Mouse (Mus musculus): Measurements from ENCODE around the gene Oprd1. TPM values are rescaled to one million over a fixed set of nuclear protein-coding genes. Genes with fewer than 3 reads are reported as not detected.

Oprd1 gene
- polyA plus RNA-seq (2015; fragmentation: Nextera tagmentation; extraction: Ambion mirVana), result not detected in 2 replicates

GRCm38 (mm10) chr4:132144080-132144841, at the start of gene Oprd1:
Gene Oprd1, minus strand, starts transcription at chr4:132144486.
- 2% methylated on average over 40 of the region's 89 CpGs for WGBS (ENCODE audit: insufficient replicate concordance)
- H3K9me3 ChIP-seq (ENCODE audit: low read length), result no peaks in the 10 kb centered on the region
- no peak within 1 kb of the TSS for H3K9ac ChIP-seq (replicated peaks)
- no peaks in the 10 kb centered on the region for H3K36me3 ChIP-seq (replicated peaks; ENCODE audit: insufficient read depth, low read length)
- TF ChIP-seq CTCF (IDR thresholded peaks at IDR 0.05; ENCODE audit: low read depth) (no peak), EP300 (IDR thresholded peaks at IDR 0.05; ENCODE audit: low read depth) (no peak)
- ATAC-seq (no peak), DNase-seq (no peak)
- H3K27me3 ChIP-seq (ENCODE audit: insufficient read depth, low read length), result peaks cover 34% of the 10 kb centered on the region
- H3K4me3 ChIP-seq (ENCODE audit: low read depth, low read length), result peak within 1 kb of the TSS; percentile 30
- H3K4me2 ChIP-seq (ENCODE audit: low read depth, low read length), result peak within 1 kb of the TSS; percentile 58
- H3K27ac ChIP-seq (ENCODE audit: low read depth), result no peak within 1 kb of the TSS
- H3K4me1 ChIP-seq (ENCODE audit: insufficient read depth), result no peaks in the 10 kb centered on the region

DNA sequence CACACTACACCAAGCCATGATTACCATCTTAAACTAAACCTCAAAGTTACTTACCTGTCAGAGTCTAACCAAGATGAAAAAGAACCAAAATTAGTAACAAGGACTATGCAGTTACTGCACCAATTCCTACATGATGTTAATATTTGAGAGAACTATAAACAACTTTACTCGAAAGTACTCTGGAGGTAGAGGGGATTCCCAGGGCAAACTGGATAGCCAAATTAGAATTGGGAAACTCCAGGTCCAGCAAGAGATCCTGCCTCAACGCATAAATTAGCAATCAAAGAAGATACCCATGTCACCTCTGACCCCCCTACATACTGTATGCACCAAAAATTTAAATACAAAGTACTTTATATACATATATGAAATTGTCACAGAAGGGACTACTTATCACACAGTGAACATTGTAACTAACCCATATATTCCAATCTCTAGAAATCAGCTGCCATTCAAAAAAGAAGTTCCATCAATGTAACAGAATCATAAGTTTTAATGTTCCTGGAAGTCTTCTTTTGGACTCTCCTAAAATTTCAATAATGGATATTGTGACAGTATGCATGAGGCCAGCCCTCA, 43.6 kb upstream of the Oprd1 start:
- ATAC-seq (no peak), DNase-seq (no peak)
- no peaks in the 10 kb centered on the region for H3K4me1 ChIP-seq (ENCODE audit: insufficient read depth)
- no peak overlapping the region for H3K27ac ChIP-seq (ENCODE audit: low read depth)
- no peaks in the 10 kb centered on the region for H3K9me3 ChIP-seq (ENCODE audit: low read length)
- TF ChIP-seq CTCF (IDR thresholded peaks at IDR 0.05; ENCODE audit: low read depth), result no peak
- TF ChIP-seq EP300 (IDR thresholded peaks at IDR 0.05; ENCODE audit: low read depth), result no peak
- H3K9ac ChIP-seq (replicated peaks), result no peak overlapping the region
- peaks cover 41% of the 10 kb centered on the region for H3K36me3 ChIP-seq (replicated peaks; ENCODE audit: insufficient read depth, low read length)
- H3K27me3 ChIP-seq (ENCODE audit: insufficient read depth, low read length), result no peaks in the 10 kb centered on the region
- no peak overlapping the region for H3K4me2 ChIP-seq (ENCODE audit: low read depth, low read length)
- 81% methylated on average over 2 of the region's 2 CpGs for WGBS (ENCODE audit: insufficient replicate concordance)
- H3K4me3 ChIP-seq (ENCODE audit: low read depth, low read length), result no peak overlapping the region

DNA sequence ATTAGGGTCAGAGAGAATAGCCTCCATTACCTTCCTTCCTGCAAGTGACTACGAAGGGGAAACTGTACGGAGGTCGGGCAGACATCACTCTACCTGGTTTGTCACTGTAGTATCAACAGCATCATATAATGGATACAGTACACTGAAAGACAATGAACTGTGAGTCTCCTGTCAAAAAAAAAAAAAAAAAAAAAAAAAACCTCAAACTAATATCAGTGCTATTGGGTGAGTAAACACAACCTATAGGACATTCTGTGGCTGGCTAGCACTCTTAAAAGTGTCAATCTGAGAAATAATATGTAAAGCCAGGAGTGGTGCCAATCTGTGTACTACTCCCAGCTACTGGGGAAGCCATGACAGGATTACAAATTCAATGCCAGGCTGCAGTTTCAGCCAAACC, 38.9 kb upstream of the Oprd1 start:
- WGBS (ENCODE audit: insufficient replicate concordance), result 81% methylated on average over 3 of the region's 3 CpGs
- DNase-seq, result no peak
- H3K36me3 ChIP-seq (replicated peaks; ENCODE audit: insufficient read depth, low read length), result peaks cover 28% of the 10 kb centered on the region

GRCm38 (mm10) chr4:132181721-132182658, 37.7 kb upstream of the Oprd1 start:
- TF ChIP-seq EP300 (IDR thresholded peaks at IDR 0.05; ENCODE audit: low read depth) (no peak), CTCF (IDR thresholded peaks at IDR 0.05; ENCODE audit: low read depth) (peak; percentile 31; the same call in 1 of the 2 replicates)
- no peaks in the 10 kb centered on the region for H3K4me1 ChIP-seq (ENCODE audit: insufficient read depth)
- ATAC-seq (no peak), DNase-seq (no peak)
- no peaks in the 10 kb centered on the region for H3K27me3 ChIP-seq (ENCODE audit: insufficient read depth, low read length)
- no peak overlapping the region for H3K27ac ChIP-seq (ENCODE audit: low read depth)
- no peak overlapping the region for H3K9ac ChIP-seq (replicated peaks)
- H3K4me2 ChIP-seq (ENCODE audit: low read depth, low read length), result no peak overlapping the region
- H3K4me3 ChIP-seq (ENCODE audit: low read depth, low read length), result no peak overlapping the region
- H3K36me3 ChIP-seq (replicated peaks; ENCODE audit: insufficient read depth, low read length), result peaks cover 23% of the 10 kb centered on the region
- 66% methylated on average over 22 of the region's 22 CpGs for WGBS (ENCODE audit: insufficient replicate concordance)
- H3K9me3 ChIP-seq (ENCODE audit: low read length), result no peaks in the 10 kb centered on the region

More for the DNA sequence above, 38.9 kb upstream of the Oprd1 start:
- H3K4me3 ChIP-seq (ENCODE audit: low read depth, low read length), result no peak overlapping the region
- no peak for TF ChIP-seq EP300 (IDR thresholded peaks at IDR 0.05; ENCODE audit: low read depth)
- TF ChIP-seq CTCF (IDR thresholded peaks at IDR 0.05; ENCODE audit: low read depth), result no peak
- no peak for ATAC-seq
- no peaks in the 10 kb centered on the region for H3K9me3 ChIP-seq (ENCODE audit: low read length)
- no peak overlapping the region for H3K9ac ChIP-seq (replicated peaks)
- no peak overlapping the region for H3K4me2 ChIP-seq (ENCODE audit: low read depth, low read length)
- H3K27ac ChIP-seq (ENCODE audit: low read depth), result no peak overlapping the region
- no peaks in the 10 kb centered on the region for H3K4me1 ChIP-seq (ENCODE audit: insufficient read depth)
- no peaks in the 10 kb centered on the region for H3K27me3 ChIP-seq (ENCODE audit: insufficient read depth, low read length)

DNA sequence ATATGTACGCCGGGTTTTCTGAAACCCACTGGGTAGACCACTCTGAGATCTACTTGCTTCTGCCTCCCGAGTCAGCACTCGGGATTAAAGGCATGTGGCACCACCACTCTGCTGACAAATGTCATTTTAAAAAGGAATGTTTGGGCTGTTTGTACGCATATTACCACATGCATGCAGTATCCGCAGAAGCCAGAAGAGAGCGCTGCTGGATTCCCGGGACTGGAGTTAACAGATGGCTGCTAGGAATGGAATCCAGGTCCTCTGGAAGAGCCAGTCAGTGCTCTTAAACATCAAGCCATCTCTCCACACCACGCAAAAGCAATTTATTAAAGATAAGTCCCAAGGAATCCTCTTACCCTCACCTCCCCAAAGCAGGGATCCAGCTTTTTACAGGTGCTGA, 36.4 kb upstream of the Oprd1 start:
- DNase-seq (peak; percentile 40), ATAC-seq (no peak)
- no peaks in the 10 kb centered on the region for H3K9me3 ChIP-seq (ENCODE audit: low read length)
- H3K27me3 ChIP-seq (ENCODE audit: insufficient read depth, low read length), result 0 out of 2 replicates have a peak, but pooled peaks cover 3% of the 10 kb centered on the region
- no peak overlapping the region for H3K27ac ChIP-seq (ENCODE audit: low read depth)
- H3K9ac ChIP-seq (replicated peaks), result no peak overlapping the region
- peaks cover 19% of the 10 kb centered on the region for H3K36me3 ChIP-seq (replicated peaks; ENCODE audit: insufficient read depth, low read length)
- no peaks in the 10 kb centered on the region for H3K4me1 ChIP-seq (ENCODE audit: insufficient read depth)
- H3K4me2 ChIP-seq (ENCODE audit: low read depth, low read length), result no peak overlapping the region
- WGBS (ENCODE audit: insufficient replicate concordance), result 78% methylated on average over 9 of the region's 9 CpGs
- TF ChIP-seq EP300 (IDR thresholded peaks at IDR 0.05; ENCODE audit: low read depth), result no peak
- peak; percentile 49 for TF ChIP-seq CTCF (IDR thresholded peaks at IDR 0.05; ENCODE audit: low read depth)
- H3K4me3 ChIP-seq (ENCODE audit: low read depth, low read length), result no peak overlapping the region
